Mouse (Mus musculus): ENCODE results near the gene Olfr283. TPM values are rescaled to one million over a fixed set of nuclear protein-coding genes. Genes with fewer than 3 reads are reported as not detected.
A peak's percentile ranks its signal among the peaks of the same experiment; 100 is the strongest.
"Not testable (repeated sequence)": the region's sequence is repeated elsewhere in the genome, so short reads cannot be mapped to it uniquely, and the experiment has no call there.

The Olfr283 gene
- total and polyA plus RNA-seq, 2 experiments: not detected

- H3K4me1 ChIP-seq (ENCODE audit: control insufficient read depth, insufficient read depth, low read length); H3K9ac ChIP-seq (ENCODE audit: low read depth, low read length); H3K27ac ChIP-seq (replicated peaks; ENCODE audit: insufficient read depth, low read depth, low read length); DNase-seq (ENCODE audit: extremely low read depth, low read depth, low spot score); H3K36me3 ChIP-seq (ENCODE audit: control insufficient read depth, insufficient read depth, low read length); H3K79me2 ChIP-seq (ENCODE audit: control insufficient read depth, insufficient read depth, low read length); H3K27me3 ChIP-seq (ENCODE audit: control insufficient read depth, insufficient read depth, low read length); H3K4me3 ChIP-seq (ENCODE audit: insufficient read depth, low read depth, low read length): not testable (repeated sequence)
- 43% methylated on average over 3 of the region's 3 CpGs for WGBS
- TF ChIP-seq CTCF (IDR thresholded peaks at IDR 0.05; ENCODE audit: low read depth, low read length): peak; percentile 31; the same call in 1 of the 2 replicates
These were observed 36.5 kb upstream of the Olfr283 start for GRCm38 (mm10) chr15:98417285-98417684.

GRCm38 (mm10) chr15:98416802-98417201, 36.1 kb upstream of the Olfr283 start:
- not testable (repeated sequence) for H3K36me3 ChIP-seq (ENCODE audit: control insufficient read depth, insufficient read depth, low read length); H3K9ac ChIP-seq (ENCODE audit: low read depth, low read length); H3K27me3 ChIP-seq (ENCODE audit: control insufficient read depth, insufficient read depth, low read length); DNase-seq (ENCODE audit: extremely low read depth, low read depth, low spot score); H3K27ac ChIP-seq (replicated peaks; ENCODE audit: insufficient read depth, low read depth, low read length); H3K79me2 ChIP-seq (ENCODE audit: control insufficient read depth, insufficient read depth, low read length); H3K4me3 ChIP-seq (ENCODE audit: insufficient read depth, low read depth, low read length); H3K4me1 ChIP-seq (ENCODE audit: control insufficient read depth, insufficient read depth, low read length)

GRCm38 (mm10) chr15:98415996-98416395, 35.2 kb upstream of the Olfr283 start:
- Histone ChIP-seq H3K4me1 (ENCODE audit: control insufficient read depth, insufficient read depth, low read length) (no peaks in the 10 kb centered on the region), H3K9ac (ENCODE audit: low read depth, low read length) (no peak overlapping the region), H3K36me3 (ENCODE audit: control insufficient read depth, insufficient read depth, low read length) (no peaks in the 10 kb centered on the region), H3K27ac (replicated peaks; ENCODE audit: insufficient read depth, low read depth, low read length) (no peak overlapping the region), H3K4me3 (ENCODE audit: insufficient read depth, low read depth, low read length) (no peak overlapping the region), H3K27me3 (ENCODE audit: control insufficient read depth, insufficient read depth, low read length) (no peaks in the 10 kb centered on the region), H3K79me2 (ENCODE audit: control insufficient read depth, insufficient read depth, low read length) (no peaks in the 10 kb centered on the region)
- no peak for DNase-seq (ENCODE audit: extremely low read depth, low read depth, low spot score)
- TF ChIP-seq CTCF (IDR thresholded peaks at IDR 0.05; ENCODE audit: low read depth, low read length) (no peak), POLR2A (IDR thresholded peaks at IDR 0.05; ENCODE audit: extremely low read depth, insufficient read depth, low read length) (no peak)
- WGBS: 71% methylated on average over 4 of the region's 4 CpGs

GRCm38 (mm10) chr15:98410249-98410648, 29.5 kb upstream of the Olfr283 start:
- Histone ChIP-seq H3K27ac (replicated peaks; ENCODE audit: insufficient read depth, low read depth, low read length) (no peak overlapping the region), H3K4me3 (ENCODE audit: insufficient read depth, low read depth, low read length) (no peak overlapping the region), H3K4me1 (ENCODE audit: control insufficient read depth, insufficient read depth, low read length) (no peaks in the 10 kb centered on the region), H3K36me3 (ENCODE audit: control insufficient read depth, insufficient read depth, low read length) (no peaks in the 10 kb centered on the region), H3K27me3 (ENCODE audit: control insufficient read depth, insufficient read depth, low read length) (no peaks in the 10 kb centered on the region), H3K9ac (ENCODE audit: low read depth, low read length) (no peak overlapping the region), H3K79me2 (ENCODE audit: control insufficient read depth, insufficient read depth, low read length) (no peaks in the 10 kb centered on the region)
- TF ChIP-seq CTCF (IDR thresholded peaks at IDR 0.05; ENCODE audit: low read depth, low read length): no peak
- 90% methylated on average over 3 of the region's 9 CpGs for WGBS
- DNase-seq (ENCODE audit: extremely low read depth, low read depth, low spot score): no peak

GRCm38 (mm10) chr15:98409635-98410034, 28.9 kb upstream of the Olfr283 start:
- H3K4me3 ChIP-seq (ENCODE audit: insufficient read depth, low read depth, low read length): no peak overlapping the region
- no peak for DNase-seq (ENCODE audit: extremely low read depth, low read depth, low spot score)
- H3K27ac ChIP-seq (replicated peaks; ENCODE audit: insufficient read depth, low read depth, low read length): no peak overlapping the region
- H3K4me1 ChIP-seq (ENCODE audit: control insufficient read depth, insufficient read depth, low read length): no peaks in the 10 kb centered on the region
- H3K79me2 ChIP-seq (ENCODE audit: control insufficient read depth, insufficient read depth, low read length): no peaks in the 10 kb centered on the region
- 88% methylated on average over 2 of the region's 2 CpGs for WGBS
- TF ChIP-seq CTCF (IDR thresholded peaks at IDR 0.05; ENCODE audit: low read depth, low read length) (no peak), POLR2A (IDR thresholded peaks at IDR 0.05; ENCODE audit: extremely low read depth, insufficient read depth, low read length) (no peak)
- H3K27me3 ChIP-seq (ENCODE audit: control insufficient read depth, insufficient read depth, low read length): no peaks in the 10 kb centered on the region
- H3K36me3 ChIP-seq (ENCODE audit: control insufficient read depth, insufficient read depth, low read length): no peaks in the 10 kb centered on the region
- H3K9ac ChIP-seq (ENCODE audit: low read depth, low read length): no peak overlapping the region

- 72% methylated on average over 17 of the region's 17 CpGs for WGBS
- Histone ChIP-seq H3K36me3 (ENCODE audit: control insufficient read depth, insufficient read depth, low read length) (no peaks in the 10 kb centered on the region), H3K4me1 (ENCODE audit: control insufficient read depth, insufficient read depth, low read length) (no peaks in the 10 kb centered on the region), H3K27me3 (ENCODE audit: control insufficient read depth, insufficient read depth, low read length) (no peaks in the 10 kb centered on the region), H3K9ac (ENCODE audit: low read depth, low read length) (no peak overlapping the region), H3K79me2 (ENCODE audit: control insufficient read depth, insufficient read depth, low read length) (no peaks in the 10 kb centered on the region), H3K27ac (replicated peaks; ENCODE audit: insufficient read depth, low read depth, low read length) (no peak overlapping the region), H3K4me3 (ENCODE audit: insufficient read depth, low read depth, low read length) (no peak overlapping the region)
- DNase-seq (ENCODE audit: extremely low read depth, low read depth, low spot score): no peak
- TF ChIP-seq POLR2A (IDR thresholded peaks at IDR 0.05; ENCODE audit: extremely low read depth, insufficient read depth, low read length) (no peak), CTCF (IDR thresholded peaks at IDR 0.05; ENCODE audit: low read depth, low read length) (peak; percentile 6; the same call in 1 of the 2 replicates)
These were observed 27.8 kb upstream of the Olfr283 start for GRCm38 (mm10) chr15:98408406-98409060.

Data from liver, adult 2 months (tissue).